ENCODE assay signal across 14 mouse cellular contexts in genomic region chr13:99384555-99385203, GRCm38 (mm10). TPM values are rescaled to one million over a fixed set of nuclear protein-coding genes. Genes with fewer than 3 reads are reported as not detected.
DNase-seq lines count a peak whose midpoint lies in the region; ATAC-seq and TF ChIP-seq lines count a peak whose summit lies in the region.
"Had no signal": no experiment of that assay in that cellular context is flagged by ENCODE, and none has a peak within 500 bp of the region (broad histone marks: within the 10 kb centered on the region; RNA-seq: fewer than 3 reads in every experiment).

No protein-coding gene starts in this region.

- in situ Hi-C loops in Patski (cut with MboI; ENCODE audit: low pct_unique_long_range_greater_than_20kb): no loop called here

- CTCF ChIA-PET in Patski (lab: Charles Lee): no interaction called here

- no peaks in the 10 kb centered on the region; the same call in 1 of the 2 replicates for H3K4me1 ChIP-seq in kidney, adult 2 months (ENCODE audit: control insufficient read depth, insufficient read depth, low read length)
- H3K4me1 ChIP-seq: lung, embryonic 15.5 days had no signal

- no peaks in the 10 kb centered on the region for H3K36me3 ChIP-seq in kidney, adult 2 months (ENCODE audit: control insufficient read depth, insufficient read depth, low read length)

- no peak for TF ChIP-seq POLR2A in kidney, adult 2 months (IDR thresholded peaks at IDR 0.05; ENCODE audit: low read depth, low read length)

- TF ChIP-seq CTCF in kidney, adult 2 months (conservative IDR thresholded peaks at IDR 0.05; ENCODE audit: insufficient read depth, insufficient read length, low read depth, low read length): no peak
- TF ChIP-seq CTCF in Patski (IDR thresholded peaks at IDR 0.05): no peak

- no peak overlapping the region for H3K4me3 ChIP-seq in kidney, adult 2 months (ENCODE audit: insufficient read depth, low read depth, low read length)
- H3K4me3 ChIP-seq: forebrain, embryonic 13.5 days; limb, embryonic 12.5 days; lung, embryonic 15.5 days had no signal

- no peak overlapping the region for H3K27ac ChIP-seq in kidney, adult 2 months (ENCODE audit: insufficient read depth, low read depth, low read length)
- H3K27ac ChIP-seq: forebrain, embryonic 13.5 days; limb, embryonic 12.5 days; lung, embryonic 15.5 days had no signal

- DNase-seq in kidney, adult 2 months: peak; percentile 43
- no peak for DNase-seq in kidney, adult 8-10 months
- DNase-seq in CD4-positive helper T cell, adult 2 months (ENCODE audit: low read depth, low spot score): peak; percentile 80
- no peak for DNase-seq in Patski (ENCODE audit: low read depth, low spot score)
- DNase-seq in induced T-regulatory cell, adult 2 months (ENCODE audit: low read depth): peak; percentile 61
- DNase-seq in thymus, postnatal 14 days: no peak
- no peak for DNase-seq in right cerebral cortex, postnatal 36 days (ENCODE audit: low spot score in 2 of 2)
- no peak for DNase-seq in cerebellum, postnatal 36 days
- DNase-seq: adrenal gland, postnatal 14 days; cerebellum, adult 18-20 months; layer of hippocampus, postnatal 36 days had no signal

- POLR2A ChIA-PET in Patski (lab: Charles Lee): interaction anchor here (0.7 kb wide), 1 partner anchor 13 kb away, joined by 4 read pairs; no protein-coding TSS in a partner anchor

- no peaks in the 10 kb centered on the region for H3K27me3 ChIP-seq in kidney, adult 2 months (replicated peaks; ENCODE audit: control insufficient read depth, insufficient read depth, low read length)
- no peaks in the 10 kb centered on the region for H3K27me3 ChIP-seq in Patski
- H3K27me3 ChIP-seq: forebrain, embryonic 13.5 days; limb, embryonic 12.5 days; lung, embryonic 15.5 days had no signal

- 80% methylated on average over 7 of the region's 7 CpGs for WGBS in kidney, adult 2 months

- ATAC-seq in Patski: peak; percentile 65
- ATAC-seq: forebrain, embryonic 13.5 days had no signal

RNA-seq across cellular contexts. Expression of gene Mrps27, which starts 40.1 kb away (rescaled TPM):
- 24.2 and 26.7 TPM in 2 replicates for polyA plus RNA-seq in kidney, adult 2 months (2012; rRNA removed)
- polyA plus RNA-seq in Patski (2021): 37.7 TPM

RNA-seq across cellular contexts. Expression of gene Ptcd2, which starts 40.2 kb away (rescaled TPM):
- 27.3 and 29.4 TPM in 2 replicates for polyA plus RNA-seq in kidney, adult 2 months (2012; rRNA removed)
- 37.3 TPM for polyA plus RNA-seq in Patski (2021)

Comparison
In these comparisons a context has a peak if more than half of its experiments do, and no peak if none do; other contexts are left out.
1. DNase-seq: peak in kidney, adult 2 months (single experiment), CD4-positive helper T cell, adult 2 months (single experiment) and induced T-regulatory cell, adult 2 months (single experiment); none in kidney, adult 8-10 months (0 of 2), Patski (single experiment), thymus, postnatal 14 days (single experiment), right cerebral cortex, postnatal 36 days (0 of 2) and cerebellum, postnatal 36 days (0 of 2).